ENCODE assay signal across 26 mouse cellular contexts in genomic region chr10:39529179-39529578, GRCm38 (mm10).
A peak's percentile ranks its signal among the peaks of the same experiment; 100 is the strongest.
DNase-seq lines count a peak whose midpoint lies in the region; ATAC-seq lines count a peak whose summit lies in the region.
"Had no signal": no experiment of that assay in that cellular context is flagged by ENCODE, and none has a peak within 500 bp of the region (broad histone marks: within the 10 kb centered on the region; RNA-seq: fewer than 3 reads in every experiment).

No protein-coding gene starts in this region.

- no peaks in the 10 kb centered on the region for H3K27me3 ChIP-seq in hindbrain, embryonic 14.5 days (ENCODE audit: control insufficient read depth, insufficient read depth, low read length)
- no peaks in the 10 kb centered on the region for H3K27me3 ChIP-seq in hindbrain, embryonic 16.5 days (replicated peaks; ENCODE audit: control insufficient read depth, insufficient read depth, low read length)
- H3K27me3 ChIP-seq in neural tube, embryonic 13.5 days, result no peaks in the 10 kb centered on the region
- no peaks in the 10 kb centered on the region for H3K27me3 ChIP-seq in midbrain, embryonic 14.5 days (ENCODE audit: control insufficient read depth, insufficient read depth, low read length)
- no peaks in the 10 kb centered on the region for H3K27me3 ChIP-seq in liver, embryonic 11.5 days (replicated peaks; ENCODE audit: control insufficient read depth, insufficient read depth, low read length)
- H3K27me3 ChIP-seq: CH12.LX; forebrain, embryonic 15.5 days; heart, embryonic 12.5 days; lung, embryonic 15.5 days; Patski had no signal

- 57% methylated on average over 14 of the region's 14 CpGs for WGBS in hindbrain, embryonic 14.5 days
- WGBS in hindbrain, embryonic 16.5 days, result 61% methylated on average over 14 of the region's 14 CpGs
- 63% methylated on average over 14 of the region's 14 CpGs for WGBS in neural tube, embryonic 13.5 days
- 40% methylated on average over 14 of the region's 14 CpGs for WGBS in midbrain, embryonic 14.5 days
- WGBS in liver, embryonic 11.5 days, result 88% methylated on average over 14 of the region's 14 CpGs

- no peak for ATAC-seq in hindbrain, embryonic 14.5 days (ENCODE audit: low FRiP score)
- ATAC-seq in hindbrain, embryonic 16.5 days, result no peak
- ATAC-seq in neural tube, embryonic 13.5 days (ENCODE audit: low read depth), result no peak
- no peak for ATAC-seq in midbrain, embryonic 14.5 days (ENCODE audit: low FRiP score, low TSS enrichment)
- no peak for ATAC-seq in liver, embryonic 11.5 days (replicated peaks; ENCODE audit: low FRiP score)
- ATAC-seq: forebrain, embryonic 15.5 days; intestine, postnatal 0 days; Patski had no signal

- no peaks in the 10 kb centered on the region for H3K9me3 ChIP-seq in hindbrain, embryonic 14.5 days (ENCODE audit: control insufficient read depth, low read length)
- no peaks in the 10 kb centered on the region for H3K9me3 ChIP-seq in hindbrain, embryonic 16.5 days (ENCODE audit: control insufficient read depth, low read length)
- H3K9me3 ChIP-seq in neural tube, embryonic 13.5 days, result no peaks in the 10 kb centered on the region
- H3K9me3 ChIP-seq in midbrain, embryonic 14.5 days (ENCODE audit: control insufficient read depth, low read length), result no peaks in the 10 kb centered on the region
- H3K9me3 ChIP-seq in liver, embryonic 11.5 days (ENCODE audit: control insufficient read depth, low read length), result no peaks in the 10 kb centered on the region
- H3K9me3 ChIP-seq: embryonic facial prominence, embryonic 10.5 days; forebrain, embryonic 15.5 days; G1E; heart, embryonic 12.5 days; lung, embryonic 15.5 days had no signal

- H3K4me3 ChIP-seq in hindbrain, embryonic 14.5 days (replicated peaks; ENCODE audit: low read length), result no peak overlapping the region
- H3K4me3 ChIP-seq in hindbrain, embryonic 16.5 days (ENCODE audit: low read length), result no peak overlapping the region
- H3K4me3 ChIP-seq in neural tube, embryonic 13.5 days, result no peak overlapping the region
- H3K4me3 ChIP-seq in midbrain, embryonic 14.5 days (replicated peaks; ENCODE audit: low read depth, low read length), result no peak overlapping the region
- H3K4me3 ChIP-seq in liver, embryonic 11.5 days (ENCODE audit: low read depth, low read length), result no peak overlapping the region
- H3K4me3 ChIP-seq: embryonic facial prominence, embryonic 10.5 days; forebrain, embryonic 15.5 days; heart, embryonic 12.5 days; left cerebral cortex, adult 2 months; lung, embryonic 15.5 days had no signal

- H3K4me2 ChIP-seq in hindbrain, embryonic 14.5 days (replicated peaks), result no peak overlapping the region
- H3K4me2 ChIP-seq in hindbrain, embryonic 16.5 days (ENCODE audit: low read length), result no peak overlapping the region
- H3K4me2 ChIP-seq in neural tube, embryonic 13.5 days, result no peak overlapping the region
- no peak overlapping the region for H3K4me2 ChIP-seq in midbrain, embryonic 14.5 days (ENCODE audit: low read length)
- H3K4me2 ChIP-seq in liver, embryonic 11.5 days, result no peak overlapping the region
- H3K4me2 ChIP-seq: forebrain, embryonic 15.5 days; heart, embryonic 12.5 days; lung, embryonic 15.5 days had no signal

- DNase-seq in hindbrain, embryonic 14.5 days (ENCODE audit: low spot score), result no peak
- no peak for DNase-seq in neural tube, embryonic 10.5 days (ENCODE audit: extremely low spot score, low spot score)
- peak; percentile 57 for DNase-seq in midbrain, embryonic 14.5 days
- no peak for DNase-seq in adipocyte (ENCODE audit: low spot score)
- DNase-seq in liver, embryonic 11.5 days (ENCODE audit: low spot score), result no peak
- DNase-seq: adrenal gland, adult 8-10 months; cerebellum, adult 11-12 months; cerebellum, postnatal 10 days; gastrocnemius, postnatal 14 days; heart, adult 18-20 months; heart, postnatal 10 days; kidney, postnatal 4 days; layer of hippocampus, adult 9-11 months; right cerebral cortex, adult 18-20 months had no signal

- peak overlapping the region; percentile 72 for H3K27ac ChIP-seq in hindbrain, embryonic 14.5 days
- H3K27ac ChIP-seq in hindbrain, embryonic 16.5 days (ENCODE audit: low read depth, low read length), result no peak overlapping the region
- H3K27ac ChIP-seq in neural tube, embryonic 13.5 days (replicated peaks), result peak overlapping the region; percentile 63
- H3K27ac ChIP-seq in midbrain, embryonic 14.5 days (replicated peaks; ENCODE audit: low read depth, low read length), result peak overlapping the region; percentile 46
- H3K27ac ChIP-seq in liver, embryonic 11.5 days (ENCODE audit: low read depth, low read length), result no peak overlapping the region
- H3K27ac ChIP-seq: embryonic facial prominence, embryonic 10.5 days; forebrain, embryonic 15.5 days; left cerebral cortex, adult 2 months; liver, embryonic 14.5 days; lung, embryonic 15.5 days had no signal

- H3K36me3 ChIP-seq in hindbrain, embryonic 14.5 days (replicated peaks; ENCODE audit: control insufficient read depth, insufficient read depth), result peaks cover 55% of the 10 kb centered on the region
- no peaks in the 10 kb centered on the region for H3K36me3 ChIP-seq in hindbrain, embryonic 16.5 days (ENCODE audit: control insufficient read depth, insufficient read depth, low read length)
- H3K36me3 ChIP-seq in neural tube, embryonic 13.5 days, result peaks cover 57% of the 10 kb centered on the region
- H3K36me3 ChIP-seq in midbrain, embryonic 14.5 days (ENCODE audit: control insufficient read depth, insufficient read depth, low read length), result peaks cover 46% of the 10 kb centered on the region
- peaks cover 6% of the 10 kb centered on the region; the same call in 1 of the 2 replicates for H3K36me3 ChIP-seq in liver, embryonic 11.5 days (ENCODE audit: control insufficient read depth, insufficient read depth, low read length)

- H3K9ac ChIP-seq in hindbrain, embryonic 14.5 days, result 0 out of 2 replicates have a peak overlapping the region, but pooled peaks have one; percentile 20
- H3K9ac ChIP-seq in hindbrain, embryonic 16.5 days (ENCODE audit: low read depth, low read length), result no peak overlapping the region
- no peak overlapping the region for H3K9ac ChIP-seq in neural tube, embryonic 13.5 days
- H3K9ac ChIP-seq in midbrain, embryonic 14.5 days (replicated peaks; ENCODE audit: low read length), result no peak overlapping the region
- no peak overlapping the region for H3K9ac ChIP-seq in liver, embryonic 11.5 days (ENCODE audit: low read depth, low read length)
- H3K9ac ChIP-seq: forebrain, embryonic 15.5 days; heart, embryonic 12.5 days; liver, embryonic 14.5 days; lung, embryonic 15.5 days had no signal

- peaks cover 37% of the 10 kb centered on the region for H3K4me1 ChIP-seq in hindbrain, embryonic 14.5 days (replicated peaks; ENCODE audit: control insufficient read depth, insufficient read depth, low read length)
- H3K4me1 ChIP-seq in hindbrain, embryonic 16.5 days (ENCODE audit: control insufficient read depth, insufficient read depth, low read depth, low read length), result peaks cover 9% of the 10 kb centered on the region
- peaks cover 64% of the 10 kb centered on the region for H3K4me1 ChIP-seq in neural tube, embryonic 13.5 days (replicated peaks)
- peaks cover 18% of the 10 kb centered on the region for H3K4me1 ChIP-seq in midbrain, embryonic 14.5 days (ENCODE audit: control insufficient read depth, insufficient read depth, low read length)
- H3K4me1 ChIP-seq in liver, embryonic 11.5 days (replicated peaks; ENCODE audit: control insufficient read depth, insufficient read depth, low read length), result no peaks in the 10 kb centered on the region

Comparison
In these comparisons a context has a peak if more than half of its experiments do, and no peak if none do; other contexts are left out.
1. H3K27ac ChIP-seq: peak in hindbrain, embryonic 14.5 days (single experiment), neural tube, embryonic 13.5 days (single experiment) and midbrain, embryonic 14.5 days (single experiment); none in hindbrain, embryonic 16.5 days (single experiment) and liver, embryonic 11.5 days (single experiment).